Mouse (Mus musculus) CH12.LX (cell line): ENCODE measurements at regions not wholly inside any gene's neighbourhood (a gene's known extent, or its start where the extent isn't known, plus 50 kb on each side); places are given as distances from the start of the nearest gene placed in this dataset.

Experiments used
- CTCF ChIP-seq, 2 experiments: IDR thresholded peaks in 1 of 2; conservative IDR thresholded peaks in 1 of 2; 2 replicates each; pipeline ENCODE4 v1.5.1; 2011 to 2012; ENCODE audit warnings: low read depth in 2 of 2, low read length in 2 of 2, improper control_type of control experiment in 1 of 2, inconsistent platforms in 1 of 2, mild to moderate bottlenecking in 1 of 2, moderate library complexity in 1 of 2
- EP300 ChIP-seq: IDR thresholded peaks from 2 replicates; pipeline ENCODE4 v1.6.1; 2011; ENCODE audit warnings: low read length, improper control_type of control experiment
- POLR2A ChIP-seq: IDR thresholded peaks from 2 replicates; pipeline ENCODE4 v1.6.1; 2011; ENCODE audit warnings: low read depth, mild to moderate bottlenecking, improper control_type of control experiment, low read length
- UBTF ChIP-seq: IDR thresholded peaks from 2 replicates; pipeline ENCODE4 v1.6.1; 2012; ENCODE audit warnings: low read depth, mild to moderate bottlenecking, inconsistent platforms, low read length, improper control_type of control experiment, moderate library complexity
- ZNF384 ChIP-seq: IDR thresholded peaks from 2 replicates; pipeline ENCODE4 v1.6.1; 2012; ENCODE audit warnings: low read depth, low read length, improper control_type of control experiment, inconsistent platforms

DNA sequence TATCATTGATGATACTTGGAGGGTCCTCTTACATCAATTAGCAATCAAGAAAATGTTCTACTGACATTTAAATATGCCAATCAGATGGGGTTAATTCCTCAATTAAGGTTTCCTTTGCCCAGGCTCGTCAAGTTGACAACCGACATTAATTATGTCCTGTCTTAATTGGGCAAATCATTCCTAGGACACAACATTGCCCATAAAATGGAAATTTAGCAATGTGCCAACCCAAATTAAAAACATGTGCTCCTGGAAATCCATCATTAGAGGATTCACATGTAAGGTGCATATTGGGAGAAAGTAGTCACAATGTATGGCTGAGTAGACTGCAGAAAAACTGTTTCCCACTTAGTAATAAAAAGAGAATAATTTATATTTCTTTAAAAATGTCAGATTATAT is 483.6 kb upstream of the B430305J03Rik start:
- no peak for TF ChIP-seq CTCF (conservative IDR thresholded peaks at IDR 0.05 in 1 of 2, IDR thresholded peaks at IDR 0.05 in 1 of 2; ENCODE audit: low read depth in 2 of 2, low read length in 2 of 2)
- no peak for TF ChIP-seq POLR2A
- TF ChIP-seq UBTF = no peak
- TF ChIP-seq EP300 = no peak
- TF ChIP-seq ZNF384 = no peak
